Mouse (Mus musculus) heart, embryonic 12.5 days (tissue): ENCODE results near the gene Cphx2. TPM values are rescaled to one million over a fixed set of nuclear protein-coding genes. Genes with fewer than 3 reads are reported as not detected.
"Not testable (repeated sequence)": the region's sequence is repeated elsewhere in the genome, so short reads cannot be mapped to it uniquely, and the experiment has no call there.

ENCODE experiments used
- ATAC-seq: fragments of 200-750 bp; cut with Nextera tagmentation; 2 replicates; pipeline ENCODE4 v1.8.0; 2017; ENCODE audit warnings: moderate TSS enrichment, moderate library complexity; ENCODE audit not compliant: insufficient number of reproducible peaks, low FRiP score
- H3K27ac ChIP-seq: fragments of 300-500 bp; sonication (generic); 2 replicates; pipeline ENCODE4 v1.5.1; 2016; ENCODE audit warnings: mild to moderate bottlenecking, moderate library complexity; ENCODE audit not compliant: poor library complexity, severe bottlenecking
- H3K27me3 ChIP-seq: fragments of 300-500 bp; sonication (generic); replicated peaks from 2 replicates; pipeline ENCODE4 v1.6.1; 2016; ENCODE audit warnings: mild to moderate bottlenecking, moderate library complexity
- H3K36me3 ChIP-seq: fragments of 300-500 bp; sonication (generic); 2 replicates; pipeline ENCODE4 v1.6.1; 2016; ENCODE audit warnings: mild to moderate bottlenecking, moderate library complexity
- H3K4me1 ChIP-seq: fragments of 300-500 bp; sonication (generic); replicated peaks from 2 replicates; pipeline ENCODE4 v1.6.1; 2016; ENCODE audit warnings: mild to moderate bottlenecking
- H3K4me2 ChIP-seq: fragments of 300-500 bp; sonication (generic); 2 replicates; pipeline ENCODE4 v1.6.1; 2016; ENCODE audit warnings: mild to moderate bottlenecking, moderate library complexity
- H3K4me3 ChIP-seq: fragments of 300-500 bp; sonication (generic); 2 replicates; pipeline ENCODE4 v1.5.1; 2016; ENCODE audit warnings: mild to moderate bottlenecking
- H3K9ac ChIP-seq: fragments of 300-500 bp; sonication (generic); 2 replicates; pipeline ENCODE4 v1.6.1; 2016; ENCODE audit warnings: mild to moderate bottlenecking, moderate library complexity
- H3K9me3 ChIP-seq: fragments of 300-500 bp; sonication (generic); replicated peaks from 2 replicates; pipeline ENCODE4 v1.6.1; 2016; ENCODE audit warnings: mild to moderate bottlenecking, moderate library complexity
- WGBS: fragments of 180-500 bp; shearing (Covaris S2); methylation state at CpG from one replicate; pipeline ENCODE4 v1.1.7; 2016; 5-methylcytosine and 5-hydroxymethylcytosine counted together
- polyA plus RNA-seq: library from polyadenylated mRNA; unstranded; fragments of >200 nt; fragmentation: Nextera tagmentation; extraction: Ambion mirVana; gene quantifications from 2 replicates; pipeline ENCODE4 v1.2.1, GENCODE M21; 2016

Cphx2 gene
- polyA plus RNA-seq, 1 experiment from 2014 or later, result not detected

- not testable (repeated sequence) for ATAC-seq, H3K27ac ChIP-seq, H3K4me1 ChIP-seq, H3K27me3 ChIP-seq, H3K36me3 ChIP-seq, H3K9me3 ChIP-seq, H3K4me2 ChIP-seq, H3K9ac ChIP-seq, H3K4me3 ChIP-seq
- WGBS, result no CpG with 5 or more reads among the region's 5 CpGs
Observed at GRCm38 (mm10) chr14:26076620-26077390, 4.5 kb upstream of the Cphx2 start.

DNA sequence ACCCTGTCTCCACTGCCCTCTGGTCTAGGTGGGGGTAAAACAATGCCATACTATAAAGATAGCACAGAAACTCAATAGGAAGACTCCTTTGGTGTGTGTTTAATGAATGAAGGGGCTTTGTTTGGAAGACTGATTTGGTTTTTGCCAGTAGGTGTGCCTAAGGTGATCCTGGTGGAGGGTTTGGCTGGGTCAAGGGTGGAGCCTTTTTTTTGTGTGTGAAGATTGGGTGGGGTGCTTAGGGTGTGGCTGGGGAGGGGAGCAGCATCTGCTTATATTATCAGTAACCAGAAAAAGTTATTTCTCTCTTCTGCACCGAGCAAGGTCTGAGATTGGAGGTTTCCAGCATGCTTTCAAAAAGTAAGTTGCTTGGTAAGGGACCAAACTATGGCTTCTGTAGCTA, 681 bp downstream of the Cphx2 start, which contains the start of gene Cphx3:
Gene Cphx3 (plus strand): TSS at position 301 of the 400 bp plus-strand sequence.
- not testable (repeated sequence) for H3K9ac ChIP-seq, H3K27me3 ChIP-seq, H3K36me3 ChIP-seq, H3K27ac ChIP-seq, H3K4me3 ChIP-seq, H3K4me2 ChIP-seq, H3K9me3 ChIP-seq, ATAC-seq, H3K4me1 ChIP-seq
- no CpG with 5 or more reads among the region's 1 CpGs for WGBS

GRCm38 (mm10) chr14:26097622-26098021, 16.3 kb downstream of the Cphx2 start:
- not testable (repeated sequence) for ATAC-seq, H3K27ac ChIP-seq, H3K4me3 ChIP-seq, H3K36me3 ChIP-seq, H3K27me3 ChIP-seq, H3K9me3 ChIP-seq, H3K4me2 ChIP-seq, H3K9ac ChIP-seq, H3K4me1 ChIP-seq
- no CpG with 5 or more reads among the region's 3 CpGs for WGBS

DNA sequence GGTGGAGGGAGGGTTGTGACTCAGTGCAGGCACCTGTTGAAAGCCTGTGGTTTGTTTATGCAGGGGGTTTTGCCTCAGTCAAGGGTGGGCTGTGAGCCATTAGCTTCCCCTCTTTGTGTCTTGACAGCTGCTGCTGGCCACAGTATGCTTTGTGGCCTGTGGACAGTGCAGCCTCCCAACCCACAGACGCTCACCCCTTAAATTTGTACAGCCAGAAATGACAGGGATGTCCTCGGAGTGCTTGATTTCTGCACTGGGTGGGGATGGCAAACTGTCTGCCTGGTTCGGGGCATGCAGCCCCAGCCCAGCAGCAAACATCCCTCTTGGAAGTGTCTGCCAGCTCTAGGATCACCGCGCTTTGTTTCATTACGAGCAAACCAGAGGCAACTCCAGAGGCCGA, 36.8 kb downstream of the Cphx2 start, which contains the start of gene Duxbl2:
Gene Duxbl2 (plus strand): TSS at position 200 of the 400 bp plus-strand sequence.
- ATAC-seq, H3K27me3 ChIP-seq, H3K4me2 ChIP-seq, H3K4me1 ChIP-seq, H3K9me3 ChIP-seq, H3K9ac ChIP-seq, H3K36me3 ChIP-seq, H3K4me3 ChIP-seq, H3K27ac ChIP-seq: not testable (repeated sequence)
- WGBS, result no CpG with 5 or more reads among the region's 7 CpGs

DNA sequence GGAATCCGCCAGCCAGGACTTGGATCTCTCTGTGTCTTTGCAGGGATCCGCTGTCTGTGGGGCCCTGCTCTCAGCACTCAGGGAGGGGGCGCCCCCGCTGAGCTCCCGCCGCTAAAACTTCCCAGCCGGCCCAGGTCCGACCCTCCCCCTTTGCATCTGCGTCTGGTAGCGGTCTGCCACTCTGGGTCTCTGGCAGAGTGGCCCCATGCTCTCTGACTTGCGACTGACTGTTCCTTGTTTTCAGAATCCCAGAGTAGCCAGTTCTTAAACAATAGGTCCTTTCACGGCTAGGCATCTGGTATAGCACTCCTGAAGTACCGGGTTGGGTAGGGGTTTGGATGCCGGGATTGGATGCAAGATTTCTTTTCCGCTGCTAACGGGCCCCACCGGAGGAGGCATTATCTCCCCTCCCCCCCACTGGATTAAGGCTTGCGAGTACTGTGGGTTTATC, 37.3 kb downstream of the Cphx2 start:
- H3K4me3 ChIP-seq, H3K4me2 ChIP-seq, H3K27me3 ChIP-seq, H3K4me1 ChIP-seq, H3K9me3 ChIP-seq, H3K27ac ChIP-seq, H3K9ac ChIP-seq, H3K36me3 ChIP-seq, ATAC-seq: not testable (repeated sequence)
- WGBS, result no CpG with 5 or more reads among the region's 18 CpGs

- not testable (repeated sequence) for H3K4me1 ChIP-seq, ATAC-seq, H3K9ac ChIP-seq, H3K4me2 ChIP-seq, H3K4me3 ChIP-seq, H3K27me3 ChIP-seq, H3K36me3 ChIP-seq, H3K27ac ChIP-seq, H3K9me3 ChIP-seq
- WGBS, result no CpG with 5 or more reads among the region's 7 CpGs
Observed at GRCm38 (mm10) chr14:26119095-26119494, 37.8 kb downstream of the Cphx2 start.

Other genes starting within 250 kb of the Cphx2 start
- 23.5 and 24.1 TPM in 2 replicates for gene Anxa11, start 239.4 kb upstream of the Cphx2 start, polyA plus RNA-seq
- gene Plac9a, start 178.4 kb upstream of the Cphx2 start, polyA plus RNA-seq, result not detected in 2 replicates
- gene Tmem254a, start 153.8 kb upstream of the Cphx2 start, polyA plus RNA-seq, result 0.81 and 2.2 TPM in 2 replicates
- not detected in 2 replicates for gene Cphx1, start 143.2 kb upstream of the Cphx2 start, polyA plus RNA-seq
- 0.54 and 1.2 TPM in 2 replicates for gene Duxbl1, start 102.9 kb upstream of the Cphx2 start, polyA plus RNA-seq
- 1.4 and 2.2 TPM in 2 replicates for gene Gm9780, start 38.8 kb upstream of the Cphx2 start, polyA plus RNA-seq
- 25.0 and 29.2 TPM in 2 replicates for gene Tmem254c, start 14.2 kb upstream of the Cphx2 start, polyA plus RNA-seq
- gene Cphx3, start 781 bp downstream of the Cphx2 start, polyA plus RNA-seq, result not detected in 2 replicates
- 0.57 and 1.1 TPM in 2 replicates for gene Duxbl2, start 36.8 kb downstream of the Cphx2 start, polyA plus RNA-seq
- gene Plac9b, start 101.0 kb downstream of the Cphx2 start, polyA plus RNA-seq, result 3.7 and 4.6 TPM in 2 replicates
- gene Tmem254b, start 125.5 kb downstream of the Cphx2 start, polyA plus RNA-seq, result 20.5 and 23.7 TPM in 2 replicates
- 0.46 and 1.6 TPM in 2 replicates for gene Duxbl3, start 176.4 kb downstream of the Cphx2 start, polyA plus RNA-seq